Mouse (Mus musculus) CH12.LX (cell line): ENCODE measurements around the gene Zfp473. TPM values are rescaled to one million over a fixed set of nuclear protein-coding genes. Genes with fewer than 3 reads are reported as not detected.
A peak's percentile ranks its signal among the peaks of the same experiment; 100 is the strongest.

Experiments used
- DNase-seq: peaks from one replicate; pipeline ENCODE4 v3.0.0-alpha.2; 2013; ENCODE audit errors: extremely low read depth
- H3K27ac ChIP-seq: 2 replicates; pipeline ENCODE4 v1.5.1; 2012; ENCODE audit warnings: low read depth, mild to moderate bottlenecking, control low read depth, moderate library complexity; ENCODE audit not compliant: insufficient read depth
- H3K27me3 ChIP-seq: replicated peaks from 2 replicates; pipeline ENCODE3; 2012; ENCODE audit warnings: inconsistent platforms
- H3K36me3 ChIP-seq, 2 experiments: replicated peaks in 1 of 2; 2 replicates each; pipeline versions ENCODE3 to v1.6.1; 2012; ENCODE audit warnings: inconsistent platforms in 1 of 2, low read length in 1 of 2, mild to moderate bottlenecking in 1 of 2, mixed read lengths in 1 of 2, moderate library complexity in 1 of 2; ENCODE audit not compliant: control insufficient read depth in 1 of 2, insufficient read depth in 1 of 2
- H3K4me1 ChIP-seq, 2 experiments: 2 replicates each; pipeline ENCODE4 v1.6.1; 2012; ENCODE audit warnings: inconsistent platforms in 1 of 2, moderate library complexity in 1 of 2; ENCODE audit not compliant: insufficient read depth in 2 of 2, control insufficient read depth in 1 of 2
- H3K4me2 ChIP-seq: 2 replicates; pipeline ENCODE4 v1.6.1; 2012; ENCODE audit warnings: low read depth, mild to moderate bottlenecking, control low read depth; ENCODE audit not compliant: poor library complexity, insufficient read depth, severe bottlenecking
- H3K4me3 ChIP-seq, 3 experiments: fragments of 150-350 bp in 1 of 3; sonication (generic) in 1 of 3; replicated peaks in 1 of 3; 2 replicates each; pipeline versions ENCODE3 to v1.5.1; 2011 to 2012; ENCODE audit warnings: low read depth in 2 of 3, low read length in 2 of 3, mild to moderate bottlenecking in 2 of 3, moderate library complexity in 2 of 3, control low read depth in 1 of 3, improper control_type of control experiment in 1 of 3, inconsistent platforms in 1 of 3, mixed read lengths in 1 of 3; ENCODE audit not compliant: poor library complexity in 1 of 3
- H3K79me2 ChIP-seq: replicated peaks from 2 replicates; pipeline ENCODE4 v1.6.1; 2012; ENCODE audit warnings: mild to moderate bottlenecking, moderate library complexity; ENCODE audit not compliant: control insufficient read depth, poor library complexity, insufficient read depth, severe bottlenecking; ENCODE audit errors: extremely low read depth
- H3K9ac ChIP-seq: 2 replicates; pipeline ENCODE4 v1.6.1; 2012; ENCODE audit warnings: low read depth, mild to moderate bottlenecking, control low read depth, moderate library complexity; ENCODE audit not compliant: insufficient read depth
- H3K9me3 ChIP-seq: replicated peaks from 2 replicates; pipeline ENCODE3; 2012; ENCODE audit warnings: low read length, inconsistent platforms, mixed read lengths
- BHLHE40 ChIP-seq: IDR thresholded peaks from 2 replicates; pipeline ENCODE4 v1.6.1; 2011; ENCODE audit warnings: mild to moderate bottlenecking, low read depth, low read length, improper control_type of control experiment
- CTCF ChIP-seq, 2 experiments: IDR thresholded peaks in 1 of 2; conservative IDR thresholded peaks in 1 of 2; 2 replicates each; pipeline ENCODE4 v1.5.1; 2011 to 2012; ENCODE audit warnings: low read depth in 2 of 2, low read length in 2 of 2, improper control_type of control experiment in 1 of 2, inconsistent platforms in 1 of 2, mild to moderate bottlenecking in 1 of 2, moderate library complexity in 1 of 2
- ELF1 ChIP-seq: IDR thresholded peaks from 2 replicates; pipeline ENCODE4 v1.6.1; 2014; ENCODE audit warnings: low read depth, mild to moderate bottlenecking, inconsistent platforms, low read length, improper control_type of control experiment
- GABPA ChIP-seq: IDR thresholded peaks from 2 replicates; pipeline ENCODE4 v1.6.1; 2012; ENCODE audit warnings: low read depth, low read length, improper control_type of control experiment, inconsistent platforms; ENCODE audit not compliant: insufficient replicate concordance
- HCFC1 ChIP-seq: IDR thresholded peaks from 2 replicates; pipeline ENCODE4 v1.6.1; 2012; ENCODE audit warnings: low read depth, mild to moderate bottlenecking, inconsistent platforms, low read length, improper control_type of control experiment
- JUN ChIP-seq: IDR thresholded peaks from 2 replicates; pipeline ENCODE4 v1.6.1; 2011; ENCODE audit warnings: low read depth, mild to moderate bottlenecking, low read length, improper control_type of control experiment, moderate library complexity; ENCODE audit not compliant: insufficient read depth
- JUND ChIP-seq: conservative IDR thresholded peaks from 2 replicates; pipeline ENCODE4 v1.6.1; 2011; ENCODE audit warnings: low read depth, low read length, improper control_type of control experiment
- MAX ChIP-seq: IDR thresholded peaks from 2 replicates; pipeline ENCODE4 v1.6.1; 2011; ENCODE audit warnings: low read length, improper control_type of control experiment
- MAZ ChIP-seq: IDR thresholded peaks from 2 replicates; pipeline ENCODE4 v1.6.1; 2012; ENCODE audit warnings: low read depth, mild to moderate bottlenecking, inconsistent platforms, low read length, improper control_type of control experiment, moderate library complexity
- MYC ChIP-seq: IDR thresholded peaks from 2 replicates; pipeline ENCODE4 v1.6.1; 2011; ENCODE audit warnings: low read depth, mild to moderate bottlenecking, improper control_type of control experiment, low read length
- NELFE ChIP-seq: IDR thresholded peaks from 2 replicates; pipeline ENCODE4 v1.6.1; 2011; ENCODE audit warnings: low read depth, low read length, improper control_type of control experiment
- PAX5 ChIP-seq: IDR thresholded peaks from 2 replicates; pipeline ENCODE4 v1.6.1; 2012; ENCODE audit warnings: low read length, inconsistent platforms, mixed read lengths
- POLR2AphosphoS2 ChIP-seq: IDR thresholded peaks from 2 replicates; pipeline ENCODE4 v1.6.1; 2011; ENCODE audit warnings: low read depth, low read length, improper control_type of control experiment
- RAD21 ChIP-seq: IDR thresholded peaks from 2 replicates; pipeline ENCODE4 v1.6.1; 2011; ENCODE audit warnings: low read depth, mild to moderate bottlenecking, low read length, improper control_type of control experiment, moderate library complexity
- SMC3 ChIP-seq: IDR thresholded peaks from 2 replicates; pipeline ENCODE4 v1.6.1; 2011; ENCODE audit warnings: low read depth, low read length, improper control_type of control experiment
- TBP ChIP-seq: conservative IDR thresholded peaks from 2 replicates; pipeline ENCODE4 v1.6.1; 2011; ENCODE audit warnings: low read depth, low read length, improper control_type of control experiment
- UBTF ChIP-seq: IDR thresholded peaks from 2 replicates; pipeline ENCODE4 v1.6.1; 2012; ENCODE audit warnings: low read depth, mild to moderate bottlenecking, inconsistent platforms, low read length, improper control_type of control experiment, moderate library complexity
- ZC3H11A ChIP-seq: IDR thresholded peaks from 2 replicates; pipeline ENCODE4 v1.6.1; 2012; ENCODE audit warnings: low read depth, mild to moderate bottlenecking, inconsistent platforms, low read length, improper control_type of control experiment
- ZKSCAN1 ChIP-seq: IDR thresholded peaks from 2 replicates; pipeline ENCODE4 v1.6.1; 2012; ENCODE audit warnings: low read depth, inconsistent platforms, low read length, improper control_type of control experiment, borderline replicate concordance
- ZNF384 ChIP-seq: IDR thresholded peaks from 2 replicates; pipeline ENCODE4 v1.6.1; 2012; ENCODE audit warnings: low read depth, low read length, improper control_type of control experiment, inconsistent platforms
- dilution Hi-C: fragments of 300-500 bp; cut with MboI; formaldehyde crosslinking; loops from 2 replicates; pipeline ENCODE4 v1.14.3; 2020; ENCODE audit warnings: low sequenced_read_pairs; ENCODE audit not compliant: extremely low pct_unique_long_range_greater_than_20kb, extremely low pct_ligation_motif_present
- in situ Hi-C: fragments of 300-500 bp; cut with MboI; formaldehyde crosslinking; loops from 3 replicates; pipeline ENCODE4 v1.14.3; 2019; ENCODE audit warnings: low sequenced_read_pairs, low pct_ligation_motif_present, low pct_unique_long_range_greater_than_20kb, mixed read lengths
- polyA plus RNA-seq: library from polyadenylated mRNA; unstranded; fragments of >175 nt; gene quantifications from 2 replicates; pipeline ENCODE4 v1.2.1, GENCODE M21; 2012; ENCODE audit warnings: low read depth; ENCODE audit not compliant: insufficient read length
- total RNA-seq, 2 experiments: library from RNA; depleted of rRNA; stranded (reverse); fragments of 300-350 nt in 1 of 2; fragments of >200 nt in 1 of 2; gene quantifications; 2 replicates each; pipeline ENCODE4 v1.2.3; 2012 to 2014

Zfp473 gene
- total and polyA plus RNA-seq, 3 experiments, result 8.7 to 10.0 (median 9.3) TPM

DNA sequence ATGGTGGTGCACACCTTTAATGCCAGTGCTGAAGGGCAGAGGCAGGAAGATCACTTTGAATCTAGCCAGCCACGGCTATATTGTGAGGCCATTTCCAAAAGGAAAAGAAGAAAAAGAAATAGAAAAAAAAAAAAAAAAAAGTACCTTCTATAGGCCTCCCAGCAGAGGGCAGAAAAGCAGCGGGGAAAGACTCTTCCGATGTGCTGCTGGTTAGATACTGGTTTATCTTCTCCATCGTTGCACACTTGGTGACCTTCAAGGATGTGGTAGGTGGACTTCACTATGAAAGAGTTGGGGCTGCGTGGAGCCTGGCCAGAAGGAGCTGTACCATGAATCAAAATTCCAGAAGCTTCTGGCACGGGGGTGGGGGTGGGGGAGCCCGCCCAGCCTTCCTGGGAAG, 26.5 kb downstream of the Zfp473 start:
- H3K4me1 ChIP-seq, result peaks cover 4 to 9% of the 10 kb centered on the region in 2 experiments
- no peaks in the 10 kb centered on the region for H3K27me3 ChIP-seq
- H3K27ac ChIP-seq, result no peak overlapping the region
- no peak for TF ChIP-seq TBP
- peak; percentile 99 for TF ChIP-seq ZNF384
- 0 out of 2 replicates have a peak, but pooled peaks have one; percentile 34 for TF ChIP-seq MYC
- peak; percentile 79 for TF ChIP-seq SMC3
- TF ChIP-seq HCFC1, result no peak
- peak; percentile 72 for TF ChIP-seq ZC3H11A
- TF ChIP-seq RAD21, result peak; percentile 82
- no peak for TF ChIP-seq MAZ
- peak; percentile 17 to 85; a peak in 3 of 4 replicates for TF ChIP-seq CTCF (conservative IDR thresholded peaks at IDR 0.05 in 1 of 2, IDR thresholded peaks at IDR 0.05 in 1 of 2; ENCODE audit: low read depth in 2 of 2, low read length in 2 of 2)
- no peak overlapping the region for H3K9ac ChIP-seq
- peaks cover 0 to under 1% of the 10 kb centered on the region in 2 experiments for H3K36me3 ChIP-seq
- no peak overlapping the region for H3K4me2 ChIP-seq
- in situ Hi-C loops, result loop anchor here (5.0 kb wide), 1 partner anchor 58 kb away; no protein-coding TSS in a partner anchor
- peaks cover 11% of the 10 kb centered on the region for H3K9me3 ChIP-seq
- dilution Hi-C loops, result no loop called here
- H3K79me2 ChIP-seq, result no peaks in the 10 kb centered on the region
- no peak overlapping the region for H3K4me3 ChIP-seq
- no peak for DNase-seq

DNA sequence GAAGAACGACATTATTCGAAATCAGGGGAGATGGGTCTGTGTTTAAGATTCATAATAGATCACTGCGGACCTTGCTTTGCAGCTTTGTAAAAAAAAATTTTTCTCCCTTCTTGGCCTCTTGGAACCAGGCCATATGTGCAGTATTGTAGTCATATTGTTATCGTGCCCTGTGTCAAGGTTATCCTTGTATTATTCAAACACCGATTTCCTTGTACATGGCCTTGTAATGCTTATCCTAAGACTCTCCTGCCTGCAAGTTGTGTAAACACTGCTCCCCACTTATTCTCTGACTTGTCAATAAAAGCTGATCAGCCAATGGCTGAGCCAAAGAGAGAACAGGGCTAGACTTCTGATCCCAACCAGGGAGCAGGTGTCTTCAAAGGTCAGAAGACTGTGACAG, 28.8 kb downstream of the Zfp473 start:
- Histone ChIP-seq H3K9me3 (no peaks in the 10 kb centered on the region), H3K36me3 (no peaks in the 10 kb centered on the region), H3K27ac (no peak overlapping the region), H3K4me2 (no peak overlapping the region), H3K9ac (no peak overlapping the region), H3K4me3 (no peak overlapping the region), H3K27me3 (no peaks in the 10 kb centered on the region), H3K79me2 (no peaks in the 10 kb centered on the region), H3K4me1 (peaks cover 4 to 9% of the 10 kb centered on the region in 2 experiments)
- in situ Hi-C loops, result loop anchor here (5.0 kb wide), 1 partner anchor 60 kb away; no protein-coding TSS in a partner anchor
- dilution Hi-C loops, result no loop called here
- TF ChIP-seq GABPA (no peak), JUN (no peak), MAX (no peak), BHLHE40 (no peak), UBTF (no peak), PAX5 (no peak), ELF1 (no peak), ZNF384 (no peak), NELFE (no peak), RAD21 (no peak), JUND (no peak), POLR2AphosphoS2 (no peak), ZKSCAN1 (no peak)
- DNase-seq, result no peak
